ENCODE assay signal across 13 mouse cellular contexts in the genomic region with DNA sequence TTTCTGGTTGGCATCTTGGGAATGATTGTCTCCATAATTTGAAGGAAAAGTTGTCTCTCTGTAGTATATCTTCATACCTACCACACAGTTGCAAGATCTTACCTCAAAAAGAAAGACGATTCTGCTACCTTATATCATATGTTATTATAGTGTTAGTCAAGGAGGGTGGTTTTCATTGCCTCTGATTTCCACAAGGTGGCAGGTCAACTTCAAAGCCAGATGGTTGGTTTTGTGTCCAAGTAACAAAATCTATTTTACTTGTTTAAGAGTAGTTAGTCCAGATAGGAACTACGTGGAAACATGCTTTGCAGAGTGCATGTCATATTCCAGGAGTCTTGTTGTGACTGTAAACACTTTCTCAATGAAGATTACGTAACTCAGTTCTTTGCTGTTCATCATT.
DNase-seq lines count a peak whose midpoint lies in the region; ATAC-seq and TF ChIP-seq lines count a peak whose summit lies in the region.
"Had no signal": no experiment of that assay in that cellular context is flagged by ENCODE, and none has a peak within 500 bp of the region (broad histone marks: within the 10 kb centered on the region; RNA-seq: fewer than 3 reads in every experiment).

No protein-coding gene starts in this region.

- peak; percentile 64 for TF ChIP-seq CTCF in forebrain, postnatal 0 days (IDR thresholded peaks at IDR 0.05; ENCODE audit: low read depth)
- no peak for TF ChIP-seq CTCF in thymus, adult 2 months (IDR thresholded peaks at IDR 0.05; ENCODE audit: borderline replicate concordance, control insufficient read depth, extremely low read depth, insufficient read depth, low read length, poor library complexity)

- DNase-seq in forebrain, postnatal 0 days: peak; percentile 8
- DNase-seq in kidney, postnatal 36 days: peak; percentile 7 to 39
- DNase-seq in kidney, adult 18-20 months: no peak
- peak; percentile 20 to 26 for DNase-seq in B cell, adult 2 months
- no peak for DNase-seq in thymus, adult 2 months
- no peak for DNase-seq in adrenal gland, adult 2 months
- DNase-seq: adrenal gland, postnatal 10 days had no signal

- H3K4me3 ChIP-seq in forebrain, postnatal 0 days (ENCODE audit: low read depth, low read length): no peak overlapping the region
- H3K4me3 ChIP-seq in forebrain, embryonic 13.5 days: no peak overlapping the region
- no peak overlapping the region for H3K4me3 ChIP-seq in thymus, adult 2 months (ENCODE audit: control insufficient read depth, insufficient read depth, low read length)
- H3K4me3 ChIP-seq: hindbrain, embryonic 12.5 days; midbrain, embryonic 12.5 days; stomach, embryonic 15.5 days had no signal

- H3K36me3 ChIP-seq in forebrain, postnatal 0 days (ENCODE audit: insufficient read depth): no peaks in the 10 kb centered on the region
- no peaks in the 10 kb centered on the region for H3K36me3 ChIP-seq in forebrain, embryonic 13.5 days (ENCODE audit: poor library complexity, severe bottlenecking)
- no peaks in the 10 kb centered on the region for H3K36me3 ChIP-seq in thymus, adult 2 months (ENCODE audit: control insufficient read depth, insufficient read depth, low read length)
- H3K36me3 ChIP-seq: hindbrain, embryonic 12.5 days; midbrain, embryonic 12.5 days; stomach, embryonic 15.5 days had no signal

- H3K9ac ChIP-seq in forebrain, postnatal 0 days: no peak overlapping the region
- H3K9ac ChIP-seq in forebrain, embryonic 13.5 days: no peak overlapping the region
- H3K9ac ChIP-seq: hindbrain, embryonic 12.5 days; midbrain, embryonic 12.5 days; stomach, embryonic 15.5 days had no signal

- no peaks in the 10 kb centered on the region for H3K4me1 ChIP-seq in forebrain, postnatal 0 days (ENCODE audit: insufficient read depth)
- H3K4me1 ChIP-seq in forebrain, embryonic 13.5 days: no peaks in the 10 kb centered on the region
- H3K4me1 ChIP-seq in thymus, adult 2 months (replicated peaks; ENCODE audit: control insufficient read depth, insufficient read depth, low read length): no peaks in the 10 kb centered on the region
- H3K4me1 ChIP-seq: hindbrain, embryonic 12.5 days; midbrain, embryonic 12.5 days; stomach, embryonic 15.5 days had no signal

- TF ChIP-seq POLR2A in thymus, adult 2 months (IDR thresholded peaks at IDR 0.05; ENCODE audit: control insufficient read depth, extremely low read depth, insufficient read depth, low read length, poor library complexity): no peak

- H3K4me2 ChIP-seq in forebrain, postnatal 0 days (ENCODE audit: low read depth): no peak overlapping the region
- no peak overlapping the region for H3K4me2 ChIP-seq in forebrain, embryonic 13.5 days
- H3K4me2 ChIP-seq: hindbrain, embryonic 12.5 days; midbrain, embryonic 12.5 days; stomach, embryonic 15.5 days had no signal

- H3K27me3 ChIP-seq in forebrain, postnatal 0 days (ENCODE audit: insufficient read depth, low read length): no peaks in the 10 kb centered on the region
- no peaks in the 10 kb centered on the region for H3K27me3 ChIP-seq in forebrain, embryonic 13.5 days
- no peaks in the 10 kb centered on the region for H3K27me3 ChIP-seq in thymus, adult 2 months (ENCODE audit: control insufficient read depth, insufficient read depth, low read length)
- H3K27me3 ChIP-seq: hindbrain, embryonic 12.5 days; midbrain, embryonic 12.5 days; stomach, embryonic 15.5 days had no signal

- H3K9me3 ChIP-seq in forebrain, postnatal 0 days (ENCODE audit: low read length): no peaks in the 10 kb centered on the region
- no peaks in the 10 kb centered on the region for H3K9me3 ChIP-seq in forebrain, embryonic 13.5 days (replicated peaks)
- H3K9me3 ChIP-seq: hindbrain, embryonic 12.5 days; midbrain, embryonic 12.5 days; stomach, embryonic 15.5 days had no signal

- H3K27ac ChIP-seq in forebrain, postnatal 0 days (ENCODE audit: low read depth, low read length): no peak overlapping the region
- no peak overlapping the region for H3K27ac ChIP-seq in forebrain, embryonic 13.5 days
- no peak overlapping the region for H3K27ac ChIP-seq in thymus, adult 2 months (ENCODE audit: control insufficient read depth, insufficient read depth, low read length)
- H3K27ac ChIP-seq: hindbrain, embryonic 12.5 days; midbrain, embryonic 12.5 days; stomach, embryonic 15.5 days had no signal

- ATAC-seq in forebrain, postnatal 0 days: no peak
- ATAC-seq in forebrain, embryonic 13.5 days: no peak
- ATAC-seq in granulocyte monocyte progenitor cell, adult 5-6 weeks (replicated peaks; ENCODE audit: poor library complexity, severe bottlenecking): peak; percentile 33
- ATAC-seq: forebrain, embryonic 16.5 days had no signal

- 77% methylated on average over 3 of the region's 3 CpGs for whole genome bisulfite sequencing in forebrain, postnatal 0 days
- 88% methylated on average over 3 of the region's 3 CpGs for WGBS in forebrain, embryonic 13.5 days
- WGBS in thymus, adult 2 months: 48% methylated on average over 3 of the region's 3 CpGs

Comparison
In these comparisons a context has a peak if more than half of its experiments do, and no peak if none do; other contexts are left out.
1. DNase-seq: peak in forebrain, postnatal 0 days (single experiment), kidney, postnatal 36 days (2 of 2) and B cell, adult 2 months (2 of 2); none in kidney, adult 18-20 months (single experiment), thymus, adult 2 months (single experiment) and adrenal gland, adult 2 months (single experiment).